Mouse (Mus musculus) brain, embryonic 14.5 days (tissue): ENCODE measurements at regions not wholly inside any gene's neighbourhood (a gene's known extent, or its start where the extent isn't known, plus 50 kb on each side); places are given as distances from the start of the nearest gene placed in this dataset.

Source experiments
- CTCF ChIP-seq: fragments of 200-500 bp; IDR thresholded peaks from 2 replicates; pipeline ENCODE4 v1.5.1; 2012; ENCODE audit warnings: inconsistent platforms, mild to moderate bottlenecking, moderate library complexity, borderline replicate concordance; ENCODE audit not compliant: insufficient read depth, insufficient read length; ENCODE audit errors: extremely low read depth
- POLR2A ChIP-seq: fragments of 200-500 bp; IDR thresholded peaks from 2 replicates; pipeline ENCODE4 v1.6.1; 2012; ENCODE audit warnings: mild to moderate bottlenecking, inconsistent platforms, borderline replicate concordance; ENCODE audit not compliant: poor library complexity, insufficient read depth, insufficient read length, severe bottlenecking; ENCODE audit errors: extremely low read depth

DNA sequence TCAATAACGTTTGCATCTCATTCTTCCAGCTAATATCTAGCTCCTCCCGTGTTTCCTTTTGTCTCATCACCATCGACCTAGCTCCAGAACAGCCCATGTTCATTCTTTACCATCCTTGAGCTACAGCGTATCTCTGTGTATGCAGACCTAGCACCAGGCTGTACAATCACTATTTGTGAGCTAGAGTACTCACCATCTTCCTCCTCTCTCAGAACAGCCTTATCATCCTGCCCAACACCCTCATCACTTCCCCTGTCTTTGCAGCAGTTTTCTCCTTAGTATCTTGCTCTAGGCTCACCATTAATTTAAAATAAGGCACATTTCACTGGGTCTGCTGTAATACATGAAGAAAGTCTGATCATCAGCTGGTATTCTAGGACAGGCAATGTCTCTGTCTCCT is 88.6 kb downstream of the Fam84a start:
- TF ChIP-seq CTCF, result no peak
- TF ChIP-seq POLR2A, result no peak
